Mouse (Mus musculus): Measurements from ENCODE around the gene Mast2.

Mast2 gene

GRCm38 (mm10) chr4:116406668-116407067 lies 57.3 kb downstream of the Mast2 start:
- DNase-seq: no peak

- no peak for DNase-seq
Measured at GRCm38 (mm10) chr4:116405955-116406351, 58.0 kb downstream of the Mast2 start.

- no peak for DNase-seq
Measured at GRCm38 (mm10) chr4:116405276-116405954, 58.6 kb downstream of the Mast2 start.

- DNase-seq: no peak
Measured at GRCm38 (mm10) chr4:116403884-116404283, 60.1 kb downstream of the Mast2 start.

- DNase-seq: no peak
Measured at GRCm38 (mm10) chr4:116402708-116403107, 61.3 kb downstream of the Mast2 start.

- DNase-seq: no peak
Measured at GRCm38 (mm10) chr4:116398051-116398450, 65.9 kb downstream of the Mast2 start.

- DNase-seq: no peak
Measured at GRCm38 (mm10) chr4:116377973-116378667, 85.9 kb downstream of the Mast2 start.

- DNase-seq: no peak
Measured at GRCm38 (mm10) chr4:116371676-116372075, 92.3 kb downstream of the Mast2 start.

- peak; percentile 44 for DNase-seq
Measured at GRCm38 (mm10) chr4:116358099-116358498, 105.9 kb downstream of the Mast2 start.

- no peak for DNase-seq
Measured at GRCm38 (mm10) chr4:116352919-116353318, 111.1 kb downstream of the Mast2 start.

- no peak for DNase-seq
Measured at GRCm38 (mm10) chr4:116352496-116352895, 111.5 kb downstream of the Mast2 start.

GRCm38 (mm10) chr4:116342119-116342518 lies 121.9 kb downstream of the Mast2 start:
- peak; percentile 33 for DNase-seq

GRCm38 (mm10) chr4:116336294-116336693 lies 127.7 kb downstream of the Mast2 start:
- no peak for DNase-seq

GRCm38 (mm10) chr4:116329256-116329655 lies 134.7 kb downstream of the Mast2 start:
- no peak for DNase-seq

- DNase-seq: no peak
Measured at GRCm38 (mm10) chr4:116322127-116322526, 141.9 kb downstream of the Mast2 start.

- no peak for DNase-seq
Measured at GRCm38 (mm10) chr4:116317575-116317974, 146.4 kb downstream of the Mast2 start.

GRCm38 (mm10) chr4:116304551-116304950 lies 159.4 kb downstream of the Mast2 start:
- no peak for DNase-seq

- DNase-seq: no peak
Measured at GRCm38 (mm10) chr4:116300878-116301355, 163.1 kb downstream of the Mast2 start.

GRCm38 (mm10) chr4:116293296-116293695 lies 170.7 kb downstream of the Mast2 start:
- DNase-seq: no peak

GRCm38 (mm10) chr4:116291561-116291960 lies 172.4 kb downstream of the Mast2 start:
- DNase-seq: no peak

GRCm38 (mm10) chr4:116282211-116282610 lies 181.8 kb downstream of the Mast2 start:
- DNase-seq: peak; percentile 19

GRCm38 (mm10) chr4:116268220-116268619 lies 195.8 kb downstream of the Mast2 start:
- DNase-seq: no peak
